Mouse (Mus musculus) MEL (cell line): ENCODE measurements around the gene Smad6. TPM values are rescaled to one million over a fixed set of nuclear protein-coding genes. Genes with fewer than 3 reads are reported as not detected.

Source experiments
- DNase-seq: peaks from one replicate; pipeline ENCODE4 v3.0.0; 2011; ENCODE audit warnings: low read depth, low spot score
- H3K27ac ChIP-seq: 2 replicates; pipeline ENCODE4 v1.5.1; 2012; ENCODE audit warnings: low read depth, mild to moderate bottlenecking, control low read depth, low read length, moderate library complexity; ENCODE audit not compliant: control insufficient read depth
- H3K27me3 ChIP-seq, 2 experiments: fragments of 150-350 bp in 1 of 2; sonication (generic) in 1 of 2; 2 replicates each; pipeline ENCODE4 v1.6.1; 2012; ENCODE audit warnings: low read length in 2 of 2, mild to moderate bottlenecking in 2 of 2, improper control_type of control experiment in 1 of 2, moderate library complexity in 1 of 2; ENCODE audit not compliant: insufficient read depth in 2 of 2, control insufficient read depth in 1 of 2
- H3K36me3 ChIP-seq, 2 experiments: 2 replicates each; pipeline ENCODE4 v1.6.1; 2012 to 2014; ENCODE audit warnings: low read length in 2 of 2, improper control_type of control experiment in 1 of 2, inconsistent platforms in 1 of 2, mild to moderate bottlenecking in 1 of 2; ENCODE audit not compliant: insufficient read depth in 2 of 2, control insufficient read depth in 1 of 2
- H3K4me1 ChIP-seq, 2 experiments: fragments of 150-350 bp in 1 of 2; sonication (generic) in 1 of 2; 2 replicates each; pipeline ENCODE4 v1.6.1; 2012; ENCODE audit warnings: low read length in 2 of 2, improper control_type of control experiment in 1 of 2, mild to moderate bottlenecking in 1 of 2; ENCODE audit not compliant: insufficient read depth in 2 of 2, control insufficient read depth in 1 of 2
- H3K4me3 ChIP-seq, 2 experiments: fragments of 150-350 bp in 1 of 2; sonication (generic) in 1 of 2; 2 replicates each; pipeline ENCODE4 v1.5.1; 2012; ENCODE audit warnings: low read depth in 2 of 2, low read length in 2 of 2, mild to moderate bottlenecking in 2 of 2, moderate library complexity in 2 of 2, control low read depth in 1 of 2, improper control_type of control experiment in 1 of 2; ENCODE audit not compliant: control insufficient read depth in 1 of 2, insufficient read depth in 1 of 2
- H3K79me2 ChIP-seq: 2 replicates; pipeline ENCODE4 v1.6.1; 2012; ENCODE audit warnings: mild to moderate bottlenecking, low read length, moderate library complexity; ENCODE audit not compliant: control insufficient read depth, poor library complexity, insufficient read depth
- H3K9ac ChIP-seq: 2 replicates; pipeline ENCODE4 v1.6.1; 2012; ENCODE audit warnings: low read depth, mild to moderate bottlenecking, control low read depth, low read length, moderate library complexity; ENCODE audit not compliant: control insufficient read depth, poor library complexity, severe bottlenecking
- H3K9me3 ChIP-seq: fragments of 150-350 bp; sonication (generic); replicated peaks from 2 replicates; pipeline ENCODE4 v1.6.1; 2012; ENCODE audit warnings: mild to moderate bottlenecking, low read length, improper control_type of control experiment, moderate library complexity; ENCODE audit not compliant: insufficient read depth
- BHLHE40 ChIP-seq: IDR thresholded peaks from 2 replicates; pipeline ENCODE4 v1.6.1; 2012; ENCODE audit warnings: low read depth, mild to moderate bottlenecking, inconsistent platforms, low read length, improper control_type of control experiment, borderline replicate concordance
- CHD1 ChIP-seq: IDR thresholded peaks from 2 replicates; pipeline ENCODE4 v1.6.1; 2012; ENCODE audit warnings: low read depth, mild to moderate bottlenecking, inconsistent platforms, low read length, improper control_type of control experiment
- CTCF ChIP-seq, 3 experiments: IDR thresholded peaks in 2 of 3; conservative IDR thresholded peaks in 1 of 3; 2 replicates each; pipeline ENCODE4 v1.5.1; 2011 to 2012; ENCODE audit warnings: low read length in 3 of 3, low read depth in 2 of 3, mild to moderate bottlenecking in 2 of 3, improper control_type of control experiment in 1 of 3, inconsistent platforms in 1 of 3, mixed read lengths in 1 of 3, moderate library complexity in 1 of 3; ENCODE audit not compliant: control insufficient read depth in 1 of 3, insufficient read depth in 1 of 3, poor library complexity in 1 of 3, severe bottlenecking in 1 of 3
- E2F4 ChIP-seq: IDR thresholded peaks from 2 replicates; pipeline ENCODE4 v1.6.1; 2011; ENCODE audit warnings: low read depth, low read length, improper control_type of control experiment, borderline replicate concordance
- ELF1 ChIP-seq: IDR thresholded peaks from 2 replicates; pipeline ENCODE4 v1.6.1; 2014; ENCODE audit warnings: low read depth, mild to moderate bottlenecking, inconsistent platforms, low read length, improper control_type of control experiment, moderate library complexity
- EP300 ChIP-seq, 2 experiments: IDR thresholded peaks; 2 replicates each; pipeline ENCODE4 v1.6.1; 2011; ENCODE audit warnings: improper control_type of control experiment in 2 of 2, low read length in 2 of 2, low read depth in 1 of 2, mild to moderate bottlenecking in 1 of 2
- ETS1 ChIP-seq: IDR thresholded peaks from 2 replicates; pipeline ENCODE4 v1.6.1; 2012; ENCODE audit warnings: low read depth, mild to moderate bottlenecking, inconsistent platforms, low read length, improper control_type of control experiment, moderate library complexity
- GATA1 ChIP-seq: IDR thresholded peaks from 2 replicates; pipeline ENCODE4 v1.6.1; 2011; ENCODE audit warnings: low read depth, low read length, improper control_type of control experiment
- HCFC1 ChIP-seq: IDR thresholded peaks from 2 replicates; pipeline ENCODE4 v1.6.1; 2012; ENCODE audit warnings: low read depth, mild to moderate bottlenecking, inconsistent platforms, low read length, improper control_type of control experiment, moderate library complexity
- MAFK ChIP-seq: IDR thresholded peaks from 2 replicates; pipeline ENCODE4 v1.6.1; 2011; ENCODE audit warnings: low read depth, mild to moderate bottlenecking, low read length, improper control_type of control experiment, borderline replicate concordance
- NRF1 ChIP-seq: IDR thresholded peaks from 2 replicates; pipeline ENCODE4 v1.6.1; 2014; ENCODE audit warnings: low read depth, mild to moderate bottlenecking, inconsistent platforms, low read length, improper control_type of control experiment, moderate library complexity; ENCODE audit not compliant: poor library complexity, insufficient read depth, severe bottlenecking
- POLR2A ChIP-seq, 2 experiments: IDR thresholded peaks; 2 replicates each; pipeline ENCODE4 v1.6.1; 2011 to 2012; ENCODE audit warnings: low read length in 2 of 2, mild to moderate bottlenecking in 2 of 2, control low read depth in 1 of 2, improper control_type of control experiment in 1 of 2, low read depth in 1 of 2, moderate library complexity in 1 of 2; ENCODE audit not compliant: control insufficient read depth in 1 of 2, insufficient read depth in 1 of 2, poor library complexity in 1 of 2
- POLR2AphosphoS2 ChIP-seq: IDR thresholded peaks from 2 replicates; pipeline ENCODE4 v1.6.1; 2011; ENCODE audit warnings: low read length, improper control_type of control experiment
- TBP ChIP-seq: IDR thresholded peaks from 2 replicates; pipeline ENCODE4 v1.8.0; 2011; ENCODE audit warnings: low read depth, low read length, improper control_type of control experiment
- USF2 ChIP-seq, 2 experiments: IDR thresholded peaks; 2 replicates each; pipeline ENCODE4 v1.6.1; 2011 to 2012; ENCODE audit warnings: improper control_type of control experiment in 2 of 2, low read length in 2 of 2, borderline replicate concordance in 1 of 2, inconsistent platforms in 1 of 2, low read depth in 1 of 2, mild to moderate bottlenecking in 1 of 2; ENCODE audit not compliant: insufficient read depth in 1 of 2
- ZKSCAN1 ChIP-seq: IDR thresholded peaks from 2 replicates; pipeline ENCODE4 v1.6.1; 2012; ENCODE audit warnings: low read depth, mild to moderate bottlenecking, inconsistent platforms, low read length, improper control_type of control experiment, moderate library complexity
- polyA plus RNA-seq, 2 experiments: library from polyadenylated mRNA; stranded (reverse) in 1 of 2; unstranded in 1 of 2; fragments of >175 nt in 1 of 2; fragments of >200 nt in 1 of 2; gene quantifications; 2 replicates each; pipeline versions ENCODE4 v1.2.1 to v1.2.4; 2012; ENCODE audit warnings: low replicate concordance in 2 of 2, low read depth in 1 of 2; ENCODE audit not compliant: insufficient read length in 2 of 2, insufficient read depth in 1 of 2, missing spikeins in 1 of 2
- total RNA-seq: library from RNA; depleted of rRNA; stranded (reverse); fragments of 300-350 nt; gene quantifications from 2 replicates; pipeline ENCODE4 v1.2.3, GENCODE M21; 2012

Gene Smad6
- total and polyA plus RNA-seq, 3 experiments = 2.2 to 3.9 TPM; not detected in 1

GRCm38 (mm10) chr9:63960829-63961185, 61.1 kb downstream of the Smad6 start (continued):
- no peak for TF ChIP-seq BHLHE40

- no peaks in the 10 kb centered on the region for H3K36me3 ChIP-seq
- H3K9ac ChIP-seq = no peak overlapping the region
- no peaks in the 10 kb centered on the region for H3K27me3 ChIP-seq
- no peak overlapping the region for H3K27ac ChIP-seq
- H3K79me2 ChIP-seq = no peaks in the 10 kb centered on the region
- H3K4me1 ChIP-seq = peaks cover 0 to 9% of the 10 kb centered on the region in 2 experiments; a peak in 2 of 4 replicates
- TF ChIP-seq EP300 (IDR thresholded peaks at IDR 0.05; ENCODE audit: low read depth in 1 of 2, low read length in 2 of 2) (no peak), ETS1 (no peak), MAFK (no peak), USF2 (IDR thresholded peaks at IDR 0.05; ENCODE audit: borderline replicate concordance in 1 of 2, insufficient read depth in 1 of 2, low read depth in 1 of 2, low read length in 2 of 2) (no peak), GATA1 (no peak), TBP (no peak), POLR2A (IDR thresholded peaks at IDR 0.05; ENCODE audit: control insufficient read depth in 1 of 2, insufficient read depth in 1 of 2, low read depth in 1 of 2, low read length in 2 of 2, poor library complexity in 1 of 2) (no peak), CTCF (IDR thresholded peaks at IDR 0.05 in 2 of 3, conservative IDR thresholded peaks at IDR 0.05 in 1 of 3; ENCODE audit: control insufficient read depth in 1 of 3, insufficient read depth in 1 of 3, low read depth in 2 of 3, low read length in 3 of 3, poor library complexity in 1 of 3, severe bottlenecking in 1 of 3) (no peak), ELF1 (no peak), NRF1 (no peak), E2F4 (no peak), CHD1 (no peak), HCFC1 (no peak), ZKSCAN1 (no peak), POLR2AphosphoS2 (no peak)
- TF ChIP-seq, all 39 proteins: peak for 0
- no peaks in the 10 kb centered on the region for H3K9me3 ChIP-seq
- DNase-seq = no peak
- no peak overlapping the region for H3K4me3 ChIP-seq
Measured at GRCm38 (mm10) chr9:63959933-63960828, 61.7 kb downstream of the Smad6 start.
